Mouse (Mus musculus): ENCODE results near the gene Vdr.

Gene Vdr

DNA sequence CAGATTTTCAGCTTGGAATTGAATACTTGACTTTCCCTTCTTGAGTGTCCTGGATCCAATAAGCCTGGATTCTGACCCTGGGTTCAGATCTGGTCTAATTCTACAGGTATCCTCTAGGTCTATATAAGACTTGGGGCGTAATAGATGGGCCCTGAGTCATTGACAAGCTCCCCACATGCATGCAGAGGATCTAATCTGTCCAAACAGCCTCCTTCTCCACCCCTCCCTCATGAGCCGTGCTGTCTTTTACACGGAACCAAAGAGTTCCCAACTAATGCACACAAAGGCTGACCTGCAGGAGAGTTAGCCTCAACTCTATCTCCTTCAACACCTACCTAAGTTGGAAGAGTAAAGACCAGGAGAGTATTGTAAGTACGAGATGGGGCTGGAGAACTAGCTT is 63.1 kb downstream of the Vdr start:
- no peak for DNase-seq (ENCODE audit: low spot score in 2 of 2)

DNA sequence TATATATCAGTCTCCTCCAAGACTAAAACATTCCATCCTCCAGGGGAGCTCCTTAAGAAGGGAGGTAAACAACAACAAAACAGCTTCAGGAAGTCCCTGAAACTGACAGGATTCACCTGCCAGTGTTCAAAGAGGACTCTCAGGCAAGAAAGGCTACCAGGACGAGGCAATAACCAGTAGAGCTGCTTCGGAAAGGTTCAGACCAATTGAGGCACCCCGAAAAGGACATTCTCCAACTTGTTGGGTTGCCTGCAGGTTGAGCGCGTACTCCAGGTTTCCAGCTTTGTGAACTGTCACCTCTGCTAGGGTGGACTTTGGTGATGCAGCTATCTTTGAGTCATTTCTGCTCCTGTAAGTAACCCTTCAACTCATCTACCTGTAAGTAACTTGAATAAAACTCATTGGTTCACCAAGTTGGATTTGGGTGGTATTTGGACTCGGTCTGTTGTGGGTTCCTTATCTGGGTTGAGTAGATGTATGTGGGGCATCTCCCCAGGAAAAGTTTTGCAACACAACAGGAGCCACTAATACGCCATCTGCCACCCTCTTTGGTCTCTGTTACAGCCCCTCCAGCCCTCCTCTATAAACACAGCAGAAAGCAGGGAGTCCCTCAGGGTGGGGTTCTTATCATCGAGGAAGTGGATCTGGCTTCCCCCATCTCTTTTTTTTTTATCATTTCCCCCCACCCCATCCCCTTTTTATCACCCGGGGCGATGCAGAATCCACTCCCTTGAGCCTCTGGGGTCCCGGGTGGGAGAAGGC is 64.1 kb downstream of the Vdr start:
- DNase-seq (ENCODE audit: low spot score in 2 of 2) = no peak

DNA sequence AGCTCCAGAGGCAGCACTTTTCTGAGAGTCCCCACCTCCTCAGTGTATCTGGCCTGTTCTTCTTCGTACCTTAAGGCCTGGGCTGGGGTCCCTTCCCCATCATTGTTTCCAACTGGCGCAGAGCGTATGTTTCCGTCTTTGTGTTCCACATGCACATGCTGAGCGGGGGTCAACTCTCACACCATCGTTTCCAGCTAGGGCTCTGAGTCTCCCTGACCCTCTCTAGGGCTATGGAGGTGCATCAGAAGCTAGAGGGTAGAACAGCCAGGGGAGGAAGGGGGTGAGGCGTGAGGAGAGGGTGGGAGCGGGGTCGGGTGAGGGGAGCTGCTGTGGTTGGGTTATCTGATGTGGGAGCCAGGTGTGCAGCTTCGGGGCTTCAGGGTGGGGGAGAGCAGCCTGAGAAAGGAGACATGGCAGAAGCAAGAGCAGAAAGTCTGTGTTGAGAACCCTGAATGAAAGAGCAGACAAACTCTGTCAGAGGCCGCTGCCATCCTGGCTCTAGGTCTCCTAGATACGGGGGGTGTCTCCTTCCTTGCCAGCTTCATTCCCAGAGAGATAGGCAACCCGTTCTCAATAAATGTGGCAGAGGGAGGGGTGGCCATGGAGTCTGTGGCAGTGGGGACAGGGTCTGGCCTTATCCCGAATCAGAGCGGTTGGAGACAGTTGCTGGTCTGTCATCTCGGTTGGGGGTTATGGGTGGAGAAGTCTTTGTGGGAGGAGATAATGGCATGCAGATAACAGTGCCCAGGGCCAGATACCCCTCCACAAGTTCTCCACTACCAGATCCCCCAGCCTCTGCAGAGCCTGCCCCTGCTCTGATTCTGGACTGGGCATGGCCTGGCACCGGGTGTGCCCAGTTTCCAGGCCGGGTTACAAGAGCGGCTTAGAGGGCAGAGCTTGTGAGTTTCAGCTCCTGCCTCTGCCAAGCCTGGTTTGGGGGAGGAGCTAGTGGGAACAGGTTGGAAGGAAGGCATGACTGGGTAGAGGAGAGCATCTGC is 66.1 kb downstream of the Vdr start, which contains the start of gene Hdac7:
Hdac7 (minus strand) TSS at position 466 of the 998 bp plus-strand sequence.
- no peak for DNase-seq (ENCODE audit: low spot score in 2 of 2)

DNA sequence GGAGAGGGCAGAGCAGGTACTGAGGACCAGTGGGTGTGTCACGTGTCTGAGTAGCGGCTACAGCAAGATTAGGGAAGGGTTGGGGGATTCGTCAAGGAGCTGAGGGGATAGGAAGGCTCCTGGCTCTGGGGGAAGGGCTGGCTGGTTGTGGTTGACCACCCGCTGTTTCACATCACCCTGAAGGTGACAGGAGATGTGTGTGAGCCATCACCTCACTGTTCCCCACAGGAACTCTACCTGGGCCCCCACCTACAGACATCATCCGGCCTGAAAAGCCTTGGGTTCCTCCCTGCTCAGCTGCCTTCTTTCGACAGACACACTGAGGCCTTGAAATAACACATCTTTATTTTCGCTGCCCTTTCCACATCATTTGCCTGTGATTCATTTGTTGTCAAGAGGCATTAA is 67.2 kb downstream of the Vdr start:
- no peak for DNase-seq (ENCODE audit: low spot score in 2 of 2)

DNA sequence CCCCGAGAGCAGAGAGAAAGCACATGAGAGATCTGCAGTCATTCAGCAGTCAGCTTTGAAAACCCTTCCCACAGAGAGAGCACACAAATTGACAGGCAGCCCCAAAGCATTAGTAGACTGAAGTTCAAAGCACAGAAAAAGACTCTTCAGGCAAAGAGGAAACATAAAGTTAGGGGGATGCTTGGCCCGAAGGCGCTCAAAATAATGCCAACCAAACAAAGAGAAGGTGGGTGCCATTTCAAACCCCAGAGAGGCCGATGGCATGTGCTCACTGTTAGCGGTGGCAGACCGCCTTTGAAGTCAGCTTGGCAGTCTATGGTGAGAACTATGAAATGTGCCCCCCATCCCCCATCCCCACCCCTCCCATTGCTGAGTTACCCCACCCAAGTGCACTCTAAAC is 68.4 kb downstream of the Vdr start:
- DNase-seq (ENCODE audit: low spot score in 2 of 2) = no peak

DNA sequence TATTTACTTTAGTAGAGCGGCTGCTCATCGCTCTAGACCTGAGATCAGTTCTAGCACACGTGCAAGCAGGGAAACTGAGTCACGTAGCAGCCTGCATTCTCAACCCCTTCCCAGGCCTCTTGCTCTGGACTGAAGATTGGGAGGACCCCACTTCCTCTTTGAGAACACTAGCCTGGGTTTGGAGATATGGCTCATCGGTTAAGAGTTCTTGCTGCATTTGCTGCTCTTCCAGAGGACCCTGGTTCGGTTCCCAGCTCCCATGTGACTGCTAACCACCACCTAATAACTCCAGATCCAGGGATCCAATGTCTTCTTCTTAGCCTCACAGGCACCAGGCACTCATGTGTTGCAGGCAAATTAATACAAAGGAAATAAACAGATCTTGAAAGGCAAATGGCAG is 69.0 kb downstream of the Vdr start:
- no peak for DNase-seq (ENCODE audit: low spot score in 2 of 2)

DNA sequence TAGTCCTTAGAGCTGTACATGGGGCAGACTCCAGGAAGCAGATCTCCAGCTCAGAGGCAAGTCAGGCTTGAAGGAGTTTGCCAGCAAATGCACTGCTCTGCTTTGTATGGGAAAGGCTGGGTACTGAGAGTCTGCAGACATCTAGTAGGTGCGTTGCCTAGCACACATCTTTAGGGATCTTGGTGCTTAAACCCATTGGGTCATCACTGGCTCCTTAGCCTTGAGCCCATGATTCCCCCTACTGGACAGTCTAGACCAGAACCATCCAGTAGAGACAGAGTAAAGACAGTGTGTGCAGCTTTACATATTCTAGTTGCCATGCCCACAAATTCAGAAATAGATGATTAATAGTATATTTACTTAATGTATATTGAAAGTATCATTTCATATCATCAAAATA is 69.6 kb downstream of the Vdr start:
- DNase-seq (ENCODE audit: low spot score in 2 of 2) = no peak

DNA sequence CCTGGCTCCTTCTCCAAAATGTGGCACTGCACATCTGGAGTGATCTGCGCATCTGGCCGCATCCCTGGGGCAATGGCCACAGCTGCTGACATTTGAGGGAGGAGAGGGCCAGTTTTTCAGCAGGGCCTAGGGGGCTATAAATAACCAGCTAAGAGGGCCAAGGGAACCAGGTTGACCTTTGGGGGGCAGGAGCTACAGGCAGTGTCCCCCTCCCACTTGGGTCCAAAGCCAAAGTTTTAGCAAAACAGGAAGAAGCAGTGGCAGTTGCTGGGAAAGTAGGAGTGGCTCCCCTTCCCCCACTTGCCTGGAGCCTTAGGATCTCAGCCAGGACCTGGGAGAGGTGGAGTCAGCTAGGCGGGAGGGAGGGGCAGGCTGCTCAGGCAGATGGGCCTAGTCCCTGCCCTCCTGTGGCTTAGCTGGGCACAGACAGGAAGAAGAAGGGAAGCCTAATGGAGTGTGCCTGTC is 70.4 kb downstream of the Vdr start:
- DNase-seq (ENCODE audit: low spot score in 2 of 2) = peak in 1 of 2 experiments; percentile 74

DNA sequence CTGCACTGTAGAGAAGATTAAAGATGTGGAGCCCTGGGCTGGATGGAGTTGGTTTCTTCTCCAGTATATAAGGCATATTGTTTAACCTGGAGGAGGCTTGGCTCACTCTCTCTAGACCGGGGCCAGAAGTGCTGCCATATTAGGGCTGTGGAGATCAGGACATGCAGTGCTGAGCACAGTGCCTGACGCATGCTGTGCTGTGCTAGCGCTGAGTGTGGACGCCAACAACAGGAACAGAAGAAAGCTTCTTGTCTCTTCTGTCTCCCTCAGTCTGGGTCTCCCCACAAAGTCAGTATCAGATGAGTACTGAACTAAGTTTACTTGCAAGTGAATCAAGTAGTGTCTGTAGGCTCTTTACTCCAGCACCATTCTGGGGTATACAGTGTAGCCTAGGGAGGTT is 71.0 kb downstream of the Vdr start:
- DNase-seq (ENCODE audit: low spot score in 2 of 2) = no peak

DNA sequence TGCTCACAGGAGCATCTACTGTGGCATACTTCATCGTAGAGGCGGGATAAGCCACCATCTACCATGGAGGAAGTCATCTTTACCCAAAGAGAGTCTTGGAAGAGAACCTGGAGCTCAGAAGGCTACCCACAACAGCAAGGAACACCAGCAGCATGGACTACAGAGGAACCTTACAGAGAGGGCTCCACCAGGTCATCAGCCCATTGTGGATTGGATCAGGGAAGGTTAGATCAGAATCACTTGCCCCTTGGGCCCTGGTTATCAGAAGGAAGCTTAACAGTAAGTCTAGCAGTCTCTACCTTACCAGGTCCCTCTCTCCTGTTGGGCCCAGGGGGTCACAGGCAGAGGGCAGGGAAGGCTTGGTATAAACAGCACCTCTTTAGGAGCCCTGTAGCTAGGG is 71.4 kb downstream of the Vdr start:
- no peak for DNase-seq (ENCODE audit: low spot score in 2 of 2)

DNA sequence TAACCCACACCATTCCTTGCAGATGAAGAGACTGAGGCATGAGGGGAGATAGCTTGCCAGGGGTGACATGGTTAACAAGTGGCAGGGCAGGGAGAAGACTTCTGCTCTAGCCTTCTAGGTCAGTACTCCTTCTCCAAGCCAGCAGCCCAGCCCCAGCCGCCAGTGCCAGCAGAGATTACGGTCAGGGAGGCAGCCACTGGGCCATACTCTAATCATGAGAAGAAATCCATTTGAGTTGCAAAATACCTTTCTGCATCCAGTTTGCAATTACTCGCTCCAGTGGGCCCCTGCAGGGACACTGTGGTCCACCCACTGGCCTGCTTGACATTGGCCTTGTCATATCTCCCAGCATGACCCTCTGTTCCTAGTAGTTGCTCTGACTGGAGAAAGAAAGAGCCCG is 72.0 kb downstream of the Vdr start:
- DNase-seq (ENCODE audit: low spot score in 2 of 2) = no peak

DNA sequence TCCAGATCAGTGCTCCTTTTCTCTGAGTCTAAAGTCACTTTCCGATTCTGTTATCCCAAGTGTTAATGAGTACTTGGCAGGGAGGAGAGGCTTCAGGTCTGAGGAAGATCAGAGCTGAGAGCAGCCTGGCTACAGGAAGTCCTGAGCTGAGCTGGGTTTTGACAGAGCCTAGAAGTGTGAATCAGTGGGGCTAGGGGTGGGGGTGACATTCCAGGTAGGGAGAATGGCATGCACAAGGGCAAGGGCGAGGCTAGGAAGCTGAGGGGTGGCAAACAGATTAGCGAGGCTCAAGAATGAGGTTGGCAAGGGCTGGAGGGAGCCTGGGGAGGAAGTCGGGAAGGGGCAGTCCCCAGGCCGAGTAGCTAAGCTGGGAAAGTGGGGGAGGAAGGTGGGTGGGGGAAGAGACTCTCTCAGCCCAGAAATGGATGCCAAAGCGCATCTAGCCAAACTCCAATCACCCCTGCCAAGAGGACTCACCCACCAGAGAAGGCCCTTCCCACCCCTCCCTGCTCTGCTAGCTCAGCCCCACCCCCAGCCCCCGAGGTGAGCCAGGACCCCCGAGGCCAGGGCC is 72.9 kb downstream of the Vdr start:
- peak in 1 of 2 experiments; percentile 59 for DNase-seq (ENCODE audit: low spot score in 2 of 2)

DNA sequence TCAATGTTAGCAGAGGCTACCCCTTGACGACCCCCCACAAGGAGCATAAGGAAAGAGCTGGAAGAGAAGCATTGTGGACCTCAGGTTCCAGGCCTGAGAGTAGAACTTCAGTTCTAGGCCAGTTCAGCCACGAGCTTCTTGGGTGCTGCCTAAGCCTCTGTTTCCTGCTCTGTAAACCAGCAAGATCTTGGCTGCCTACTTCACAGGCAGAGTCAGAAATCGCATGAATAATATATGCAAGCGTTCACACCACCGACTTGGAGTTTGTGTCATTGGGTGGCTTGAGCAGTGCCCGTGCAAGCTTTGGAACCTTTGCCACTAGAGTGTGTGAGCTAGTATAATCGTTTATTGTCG is 73.6 kb downstream of the Vdr start:
- no peak for DNase-seq (ENCODE audit: low spot score in 2 of 2)

DNA sequence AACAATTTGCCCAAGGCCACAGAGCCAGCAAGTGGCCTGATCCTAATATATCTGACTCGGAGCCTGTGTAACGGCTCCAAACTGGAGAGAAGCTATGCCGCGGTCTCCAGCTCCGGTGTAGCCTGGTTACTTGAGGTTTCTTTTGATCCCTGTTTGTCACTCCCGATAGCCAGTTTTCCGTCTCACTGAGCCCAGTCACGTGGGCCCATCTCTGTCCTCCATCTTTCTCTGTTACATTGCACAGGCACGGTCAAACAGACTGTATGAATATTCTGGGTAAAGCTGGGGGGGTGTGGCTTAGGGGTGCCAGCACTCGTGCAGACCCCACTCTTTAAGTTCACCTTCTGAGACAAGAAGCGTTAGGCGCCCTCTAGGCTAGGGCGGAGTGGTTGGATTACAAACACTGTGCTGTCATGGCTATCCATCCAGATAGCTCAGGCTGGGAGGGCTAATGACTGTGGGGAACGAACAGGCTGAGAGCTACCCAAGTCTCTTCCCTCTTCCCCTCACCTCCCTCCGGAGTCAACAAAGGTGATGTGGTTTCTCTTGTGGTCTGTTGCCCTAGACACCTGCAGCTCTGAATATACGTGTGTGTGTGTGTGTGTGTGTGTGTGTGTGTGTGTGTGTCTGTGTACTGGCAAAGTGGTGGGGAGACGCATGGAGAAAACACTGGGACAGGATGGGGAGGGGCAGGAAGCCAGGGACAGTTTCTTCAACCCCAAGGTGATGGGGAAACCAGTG is 74.1 kb downstream of the Vdr start:
- no peak for DNase-seq (ENCODE audit: low spot score in 2 of 2)

DNA sequence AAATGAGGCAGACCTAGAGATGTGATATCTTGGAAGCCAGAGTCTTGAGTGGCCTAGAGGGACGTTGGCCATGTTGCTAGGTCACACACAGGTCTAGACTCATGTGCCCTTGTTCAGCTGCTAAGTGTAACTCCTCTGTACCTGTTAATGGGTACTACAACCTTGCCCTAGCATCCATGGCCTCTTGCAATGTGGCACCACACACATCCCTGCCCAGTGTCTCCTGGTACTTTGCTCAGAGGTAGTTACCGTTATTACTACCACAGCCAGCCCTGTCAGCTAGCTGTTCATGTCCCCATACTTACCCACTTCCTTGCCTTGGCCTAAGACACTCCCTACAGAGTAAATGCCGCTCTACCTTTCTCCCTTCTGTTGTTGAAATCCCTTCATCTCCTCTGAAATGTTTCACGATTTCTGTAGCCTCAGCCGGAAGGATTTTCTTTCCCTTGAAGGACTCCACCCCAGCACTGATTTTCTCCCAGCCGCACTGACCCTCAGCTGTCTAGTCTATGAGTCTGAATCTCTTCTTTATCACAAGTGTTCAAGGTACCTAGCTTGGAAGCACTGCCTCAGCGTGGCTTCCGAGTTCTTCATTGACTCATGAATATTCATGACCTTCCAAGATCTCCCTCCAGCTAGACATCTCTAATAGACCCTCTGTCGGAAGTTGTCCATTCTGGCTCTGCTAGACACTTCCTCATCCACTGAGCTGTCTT is 77.5 kb downstream of the Vdr start:
- DNase-seq (ENCODE audit: low spot score in 2 of 2) = no peak

DNA sequence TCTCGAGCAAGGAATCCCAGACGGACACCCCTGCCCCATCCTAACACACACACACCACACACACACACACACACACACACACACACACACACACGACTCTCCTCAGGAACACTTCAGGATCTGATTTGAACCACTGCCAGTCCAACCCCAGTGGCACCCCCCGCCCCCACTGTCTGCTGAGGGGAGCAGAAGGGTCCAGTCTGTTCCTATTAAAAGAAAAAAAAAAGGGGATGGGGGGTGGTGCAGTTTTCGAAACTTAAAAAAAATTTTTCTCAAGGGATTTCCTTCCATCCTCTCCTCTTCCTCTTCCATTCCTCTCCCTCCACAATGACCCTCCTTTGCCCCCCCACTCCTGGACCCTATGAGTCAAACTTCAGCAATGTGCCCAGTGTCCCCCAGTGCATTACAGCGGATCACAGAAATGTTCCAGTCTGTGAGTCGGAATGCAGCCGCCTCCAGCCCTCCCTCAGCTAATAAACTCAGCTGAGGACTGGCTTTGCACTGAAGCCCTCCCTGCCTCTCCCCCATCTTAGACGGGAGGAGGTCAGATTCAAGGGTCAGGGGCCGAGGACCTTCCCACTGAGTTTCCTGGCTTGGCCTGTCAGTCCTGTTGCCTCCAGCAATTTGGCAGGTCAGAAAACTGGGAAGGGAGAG is 78.3 kb downstream of the Vdr start:
- peak in 1 of 2 experiments; percentile 65 for DNase-seq (ENCODE audit: low spot score in 2 of 2)

DNA sequence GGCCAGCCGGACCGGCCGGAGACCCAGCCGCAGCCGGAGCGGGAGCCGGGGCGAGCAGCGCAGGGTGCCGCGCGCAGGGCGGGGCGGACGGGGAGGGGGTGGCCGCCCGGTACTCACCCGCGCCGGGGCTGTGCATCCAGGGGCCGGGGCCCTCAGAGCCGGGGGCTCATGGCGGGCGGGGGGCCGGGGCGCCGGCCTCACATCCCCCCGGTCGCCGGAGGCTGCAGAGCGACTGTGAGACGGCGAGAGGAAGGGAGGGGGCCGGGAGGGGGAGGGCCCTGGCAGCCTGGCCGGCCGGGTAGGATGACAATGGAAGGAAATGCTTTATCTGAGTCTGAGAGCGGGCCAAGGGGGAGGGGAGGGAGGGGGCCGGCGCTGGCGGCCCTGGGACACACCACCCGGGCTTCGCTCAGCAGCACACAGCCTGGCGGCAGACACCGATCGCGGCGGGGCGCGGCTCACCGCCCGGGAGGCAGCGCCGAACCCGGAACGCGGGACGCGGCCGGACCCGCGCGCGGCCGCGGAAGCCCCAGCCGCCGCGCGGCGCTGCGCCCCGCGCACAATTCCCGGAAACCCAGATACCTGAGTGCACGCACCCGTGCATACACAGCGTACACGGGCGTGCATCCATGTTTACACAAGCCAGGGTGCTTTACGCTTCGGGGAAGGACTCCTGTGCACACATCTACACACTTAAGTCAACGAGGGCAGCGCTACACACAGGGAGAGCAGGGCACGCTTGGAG is 79.0 kb downstream of the Vdr start:
- DNase-seq (ENCODE audit: low spot score in 2 of 2) = peak in 1 of 2 experiments; percentile 73

DNA sequence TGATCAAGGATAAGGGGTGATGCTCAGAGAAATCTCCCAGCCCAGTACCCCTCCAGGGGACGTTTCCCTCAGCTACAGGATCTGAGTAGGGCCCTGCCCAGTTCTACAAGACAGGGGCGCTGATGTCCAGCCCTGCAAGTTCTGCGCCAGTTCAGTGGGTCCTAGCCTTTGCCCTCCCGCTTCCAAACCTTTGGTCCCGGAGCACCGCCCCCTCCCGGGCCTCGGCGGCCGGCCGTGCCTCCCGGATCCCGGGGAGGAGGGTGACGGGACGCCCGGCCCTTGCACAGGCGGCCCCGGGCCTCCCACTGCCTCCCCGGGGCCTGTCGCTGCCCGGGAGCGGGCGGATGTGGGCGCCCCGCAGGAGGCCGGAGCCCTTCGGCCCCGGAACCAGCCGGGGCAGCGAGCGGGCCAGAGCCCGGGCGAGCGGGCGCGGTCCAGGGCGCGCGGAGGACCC is 79.6 kb downstream of the Vdr start:
- no peak for DNase-seq (ENCODE audit: low spot score in 2 of 2)

DNA sequence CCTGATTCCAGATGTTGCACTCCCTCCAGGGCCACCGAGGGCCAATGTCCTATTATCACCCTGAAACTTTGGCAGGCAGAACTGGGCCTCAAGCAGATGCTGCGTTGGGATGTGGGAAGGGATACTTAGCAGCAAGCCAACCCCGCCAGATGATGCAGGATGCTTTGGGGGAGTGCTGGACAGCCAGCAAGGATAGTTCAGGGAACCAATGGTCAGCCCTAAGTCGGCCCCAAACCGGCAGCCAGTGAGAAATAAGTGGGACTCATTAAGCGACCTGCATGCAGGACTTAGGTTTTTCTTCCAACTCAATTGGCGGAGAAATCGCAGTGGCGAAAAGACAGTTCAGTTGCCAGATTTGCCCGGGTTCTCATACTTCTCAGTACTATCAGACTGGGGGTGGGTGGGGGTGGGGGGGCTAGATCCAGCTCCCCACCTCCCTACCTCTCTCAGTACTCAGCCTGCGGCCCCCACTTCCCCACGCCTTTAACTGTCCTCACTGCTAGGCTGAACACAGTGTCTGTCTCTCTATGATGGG is 80.1 kb downstream of the Vdr start:
- no peak for DNase-seq (ENCODE audit: low spot score in 2 of 2)

Data from urinary bladder, postnatal 4 days (tissue).